Mouse (Mus musculus) small intestine, adult 2 months (tissue): ENCODE measurements around the gene Zfp811.

Source experiments
- CTCF ChIP-seq: fragments of 200-500 bp; IDR thresholded peaks from 2 replicates; pipeline ENCODE4 v1.5.1; 2012; ENCODE audit warnings: low read depth, mild to moderate bottlenecking, control low read depth, inconsistent platforms, low read length, moderate library complexity, mixed read lengths; ENCODE audit not compliant: insufficient replicate concordance, insufficient read length; ENCODE audit errors: extremely low read depth
- POLR2A ChIP-seq: fragments of 200-500 bp; IDR thresholded peaks from 2 replicates; pipeline ENCODE4 v1.6.1; 2012; ENCODE audit warnings: low read depth, mild to moderate bottlenecking, control low read depth, inconsistent platforms, low read length, moderate library complexity

- TF ChIP-seq CTCF: no peak
- no peak for TF ChIP-seq POLR2A
Observed at GRCm38 (mm10) chr17:32785656-32786055, 24.1 kb downstream of the Zfp811 start.
